13 mouse cellular contexts compared by ENCODE assay signal in genomic region chr6:71678891-71679290, GRCm38 (mm10). TPM values are rescaled to one million over a fixed set of nuclear protein-coding genes. Genes with fewer than 3 reads are reported as not detected.
DNase-seq lines count a peak whose midpoint lies in the region; ATAC-seq and TF ChIP-seq lines count a peak whose summit lies in the region.
"Had no signal": no experiment of that assay in that cellular context is flagged by ENCODE, and none has a peak within 500 bp of the region (broad histone marks: within the 10 kb centered on the region; RNA-seq: fewer than 3 reads in every experiment).

No protein-coding gene starts in this region.

- POLR2A ChIA-PET in Patski (lab: Charles Lee) = no interaction called here

- no peak overlapping the region for H3K4me2 ChIP-seq in hindbrain, embryonic 11.5 days (replicated peaks; ENCODE audit: low read depth, low read length)
- no peak overlapping the region for H3K4me2 ChIP-seq in hindbrain, embryonic 13.5 days
- H3K4me2 ChIP-seq: forebrain, embryonic 12.5 days had no signal

- H3K36me3 ChIP-seq in hindbrain, embryonic 11.5 days (ENCODE audit: control insufficient read depth, insufficient read depth, low read length) = no peaks in the 10 kb centered on the region
- H3K36me3 ChIP-seq in hindbrain, embryonic 13.5 days = no peaks in the 10 kb centered on the region
- H3K36me3 ChIP-seq: embryonic facial prominence, embryonic 10.5 days; forebrain, embryonic 12.5 days had no signal

- H3K4me1 ChIP-seq in hindbrain, embryonic 11.5 days (replicated peaks; ENCODE audit: control insufficient read depth, insufficient read depth, low read length) = no peaks in the 10 kb centered on the region
- H3K4me1 ChIP-seq in hindbrain, embryonic 13.5 days (replicated peaks) = no peaks in the 10 kb centered on the region
- H3K4me1 ChIP-seq: embryonic facial prominence, embryonic 10.5 days; forebrain, embryonic 12.5 days had no signal

- H3K9me3 ChIP-seq in hindbrain, embryonic 11.5 days (ENCODE audit: control insufficient read depth, low read length) = no peaks in the 10 kb centered on the region
- no peaks in the 10 kb centered on the region for H3K9me3 ChIP-seq in hindbrain, embryonic 13.5 days
- H3K9me3 ChIP-seq: embryonic facial prominence, embryonic 10.5 days; forebrain, embryonic 12.5 days had no signal

- WGBS in hindbrain, embryonic 11.5 days = 67% methylated on average over 7 of the region's 7 CpGs
- WGBS in hindbrain, embryonic 13.5 days = 69% methylated on average over 7 of the region's 7 CpGs

- intact Hi-C loops in left cerebral cortex, postnatal 14 days (cut with DNase I) = no loop called here

- no peak overlapping the region for H3K27ac ChIP-seq in hindbrain, embryonic 11.5 days (ENCODE audit: low read depth, low read length)
- no peak overlapping the region for H3K27ac ChIP-seq in hindbrain, embryonic 13.5 days
- H3K27ac ChIP-seq: embryonic facial prominence, embryonic 10.5 days; forebrain, embryonic 12.5 days; macrophage had no signal

- no peak for ATAC-seq in hindbrain, embryonic 11.5 days (ENCODE audit: low FRiP score)
- no peak for ATAC-seq in hindbrain, embryonic 13.5 days (ENCODE audit: low FRiP score)
- ATAC-seq in Patski = no peak
- peak; percentile 66 for ATAC-seq in megakaryocyte progenitor cell, adult 5-6 weeks (replicated peaks; ENCODE audit: poor library complexity)

- peak; percentile 28 for DNase-seq in hindbrain, embryonic 11.5 days (ENCODE audit: low spot score)
- peak; percentile 17 for DNase-seq in lung, postnatal 14 days
- no peak for DNase-seq in lung, postnatal 10 days
- no peak for DNase-seq in Patski (ENCODE audit: low read depth, low spot score)
- DNase-seq in kidney, postnatal 10 days = no peak
- no peak for DNase-seq in left cerebral cortex, postnatal 14 days (ENCODE audit: low spot score in 2 of 2)
- DNase-seq: heart, postnatal 36 days; kidney, postnatal 4 days had no signal

- in situ Hi-C loops in Patski (cut with MboI; ENCODE audit: low pct_unique_long_range_greater_than_20kb) = no loop called here

- CTCF ChIA-PET in Patski (lab: Charles Lee) = no interaction called here

- no peak overlapping the region for H3K4me3 ChIP-seq in hindbrain, embryonic 11.5 days (ENCODE audit: low read depth, low read length)
- no peak overlapping the region for H3K4me3 ChIP-seq in hindbrain, embryonic 13.5 days
- H3K4me3 ChIP-seq: embryonic facial prominence, embryonic 10.5 days; forebrain, embryonic 12.5 days had no signal

- peak; percentile 57 for TF ChIP-seq CTCF in Patski (IDR thresholded peaks at IDR 0.05)

- H3K27me3 ChIP-seq in hindbrain, embryonic 11.5 days (ENCODE audit: control insufficient read depth, insufficient read depth, low read length) = no peaks in the 10 kb centered on the region
- H3K27me3 ChIP-seq in hindbrain, embryonic 13.5 days = no peaks in the 10 kb centered on the region
- H3K27me3 ChIP-seq in Patski = peaks cover 13% of the 10 kb centered on the region
- H3K27me3 ChIP-seq: forebrain, embryonic 12.5 days had no signal

- no peak overlapping the region for H3K9ac ChIP-seq in hindbrain, embryonic 11.5 days (ENCODE audit: low read depth, low read length)
- H3K9ac ChIP-seq in hindbrain, embryonic 13.5 days = no peak overlapping the region
- H3K9ac ChIP-seq: forebrain, embryonic 12.5 days had no signal

RNA-seq across cellular contexts. Expression of gene Reep1, which starts 28.5 kb away (rescaled TPM):
- 75.3 and 87.5 TPM in 2 replicates for polyA plus RNA-seq in hindbrain, embryonic 11.5 days (2014; fragmentation: Nextera tagmentation; extraction: Ambion mirVana)
- 247 and 259 TPM in 2 replicates for polyA plus RNA-seq in hindbrain, embryonic 13.5 days (2015; fragmentation: Nextera tagmentation; extraction: Ambion mirVana)
- polyA plus RNA-seq in Patski (2021) = 2.0 TPM
- total RNA-seq in megakaryocyte progenitor cell, adult 5-6 weeks (2015) = 0.32 and 1.1 TPM in 2 replicates
- 0.71 and 1.0 TPM in 2 replicates for total RNA-seq in megakaryocyte progenitor cell, adult 5-6 weeks (2017)
- total RNA-seq in left cerebral cortex, postnatal 14 days (2021) = 100 to 1,000 TPM; 134 TPM
- polyA plus RNA-seq: macrophage had no signal

RNA-seq across cellular contexts. Expression of gene Kdm3a, which starts 46.1 kb away (rescaled TPM):
- polyA plus RNA-seq in hindbrain, embryonic 11.5 days (2014; fragmentation: Nextera tagmentation; extraction: Ambion mirVana) = 69.5 and 69.8 TPM in 2 replicates
- polyA plus RNA-seq in hindbrain, embryonic 13.5 days (2015; fragmentation: Nextera tagmentation; extraction: Ambion mirVana) = 52.0 and 54.3 TPM in 2 replicates
- polyA plus RNA-seq in Patski (2021) = 53.5 TPM
- total RNA-seq in megakaryocyte progenitor cell, adult 5-6 weeks (2015) = 37.7 and 42.3 TPM in 2 replicates
- total RNA-seq in megakaryocyte progenitor cell, adult 5-6 weeks (2017) = 31.8 and 38.7 TPM in 2 replicates
- total RNA-seq in left cerebral cortex, postnatal 14 days (2021) = 10 to 100 TPM; 28.4 to 34.0 TPM

Comparison
In these comparisons a context has a peak if more than half of its experiments do, and no peak if none do; other contexts are left out.
1. DNase-seq: peak in hindbrain, embryonic 11.5 days (single experiment) and lung, postnatal 14 days (single experiment); none in lung, postnatal 10 days (single experiment), Patski (single experiment), kidney, postnatal 10 days (single experiment) and left cerebral cortex, postnatal 14 days (0 of 2).
2. RNA of gene Reep1, which starts 28.5 kb away (polyA plus RNA-seq): 247 to 259 TPM in hindbrain, embryonic 13.5 days and 75.3 to 87.5 TPM in hindbrain, embryonic 11.5 days; 2.0 TPM in Patski (single experiment); every median in the first group is over 10 times any median in the second.